Mouse (Mus musculus) brain, embryonic 14.5 days (tissue): ENCODE measurements around the gene Fam43a.

ENCODE experiments used
- CTCF ChIP-seq: fragments of 200-500 bp; IDR thresholded peaks from 2 replicates; pipeline ENCODE4 v1.5.1; 2012; ENCODE audit warnings: inconsistent platforms, mild to moderate bottlenecking, moderate library complexity, borderline replicate concordance; ENCODE audit not compliant: insufficient read depth, insufficient read length; ENCODE audit errors: extremely low read depth
- POLR2A ChIP-seq: fragments of 200-500 bp; IDR thresholded peaks from 2 replicates; pipeline ENCODE4 v1.6.1; 2012; ENCODE audit warnings: mild to moderate bottlenecking, inconsistent platforms, borderline replicate concordance; ENCODE audit not compliant: poor library complexity, insufficient read depth, insufficient read length, severe bottlenecking; ENCODE audit errors: extremely low read depth

GRCm38 (mm10) chr16:30590264-30591209, 9.0 kb upstream of the Fam43a start:
- TF ChIP-seq CTCF = no peak
- TF ChIP-seq POLR2A = no peak
